Mouse (Mus musculus) forebrain, embryonic 14.5 days (tissue): ENCODE measurements at regions not wholly inside any gene's neighbourhood (a gene's known extent, or its start where the extent isn't known, plus 50 kb on each side); places are given as distances from the start of the nearest gene placed in this dataset.

ENCODE experiments used
- ATAC-seq: fragments of 200-750 bp; cut with Nextera tagmentation; 2 replicates; pipeline ENCODE4 v1.8.0; 2017; ENCODE audit warnings: mild to moderate bottlenecking, moderate library complexity
- DNase-seq: peaks from one replicate; pipeline ENCODE4 v3.0.0-alpha.2; 2015; ENCODE audit warnings: low spot score
- H3K27ac ChIP-seq: fragments of 300-500 bp; sonication (generic); 2 replicates; pipeline ENCODE4 v1.5.1; 2014; ENCODE audit warnings: low read depth, mild to moderate bottlenecking, control low read depth, low read length, moderate library complexity
- H3K27me3 ChIP-seq: fragments of 300-500 bp; sonication (generic); replicated peaks from 2 replicates; pipeline ENCODE4 v1.6.1; 2014; ENCODE audit warnings: low read length, control low read depth, mixed read lengths; ENCODE audit not compliant: control insufficient read depth, insufficient read depth
- H3K36me3 ChIP-seq: fragments of 300-500 bp; sonication (generic); 2 replicates; pipeline ENCODE4 v1.6.1; 2014; ENCODE audit warnings: low read length, control low read depth; ENCODE audit not compliant: control insufficient read depth, insufficient read depth
- H3K4me1 ChIP-seq: fragments of 300-500 bp; sonication (generic); 2 replicates; pipeline ENCODE4 v1.6.1; 2014; ENCODE audit warnings: antibody characterized with exemption, low read length, control low read depth; ENCODE audit not compliant: control insufficient read depth, insufficient read depth
- H3K4me2 ChIP-seq: fragments of 300-500 bp; sonication (generic); 2 replicates; pipeline ENCODE4 v1.6.1; 2014; ENCODE audit warnings: mild to moderate bottlenecking, control low read depth, low read length
- H3K4me3 ChIP-seq: fragments of 300-500 bp; sonication (generic); 2 replicates; pipeline ENCODE4 v1.5.1; 2014; ENCODE audit warnings: low read depth, low read length, control low read depth
- H3K9ac ChIP-seq: fragments of 300-500 bp; sonication (generic); 2 replicates; pipeline ENCODE4 v1.6.1; 2014; ENCODE audit warnings: mild to moderate bottlenecking, low read length, control low read depth, moderate library complexity
- H3K9me3 ChIP-seq: fragments of 300-500 bp; sonication (generic); replicated peaks from 2 replicates; pipeline ENCODE4 v1.6.1; 2016; ENCODE audit warnings: low read length, control low read depth, mixed read lengths; ENCODE audit not compliant: control insufficient read depth
- WGBS: fragments of 180-500 bp; shearing (Covaris S2); extraction: QIAGEN DNeasy Blood & Tissue Kit; methylation state at CpG from one replicate; pipeline ENCODE4 v1.1.7; 2014; 5-methylcytosine and 5-hydroxymethylcytosine counted together

DNA sequence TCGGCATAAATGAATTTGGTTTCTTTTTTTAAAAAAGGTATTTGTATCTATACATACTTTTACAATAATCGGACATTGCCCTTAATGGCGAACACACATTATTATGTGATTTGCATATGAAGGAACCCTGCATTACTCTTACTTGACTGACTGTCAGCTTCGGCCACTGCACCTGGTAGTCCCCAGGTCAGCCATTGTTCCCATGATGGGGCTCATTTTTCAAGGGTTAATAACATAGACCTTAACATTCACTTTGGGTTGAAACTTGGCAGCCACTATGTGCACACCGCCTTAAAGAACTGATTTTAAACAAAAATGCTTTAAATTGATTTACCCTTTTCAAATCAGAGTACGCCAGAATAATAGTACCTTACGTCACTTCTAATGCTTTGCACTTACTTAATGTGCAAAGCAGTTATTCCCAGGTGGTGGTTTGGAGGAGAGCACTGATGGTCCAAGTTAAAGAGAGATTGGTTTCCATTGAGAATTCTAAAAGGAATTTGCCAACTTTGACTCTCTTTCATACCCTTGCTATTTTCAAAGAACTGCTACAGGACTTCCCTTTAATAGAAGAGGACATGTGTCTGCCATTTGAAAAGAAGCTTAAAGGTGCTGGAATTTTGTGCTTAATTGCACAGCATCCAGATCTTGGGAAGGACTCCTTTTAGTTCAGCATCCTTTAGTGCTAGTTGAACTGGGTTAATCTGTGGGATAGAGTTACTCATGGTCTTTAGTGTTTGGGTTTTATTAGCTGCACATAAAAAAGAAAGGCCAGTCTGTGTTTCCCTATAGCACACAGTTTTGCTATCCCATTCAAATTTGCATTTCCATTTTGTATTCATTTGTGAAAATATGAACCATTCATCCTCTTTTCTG lies 95.0 kb upstream of the Pkn2 start:
- H3K9ac ChIP-seq = no peak overlapping the region
- peak; percentile 20 for DNase-seq
- no peak overlapping the region for H3K4me3 ChIP-seq
- no peaks in the 10 kb centered on the region for H3K36me3 ChIP-seq
- no peaks in the 10 kb centered on the region for H3K9me3 ChIP-seq
- H3K27ac ChIP-seq = no peak overlapping the region
- H3K4me2 ChIP-seq = no peak overlapping the region
- no peaks in the 10 kb centered on the region for H3K27me3 ChIP-seq
- ATAC-seq = peak; percentile 75
- 48% methylated on average over 7 of the region's 7 CpGs for WGBS
- 0 out of 2 replicates have a peak, but pooled peaks cover 3% of the 10 kb centered on the region for H3K4me1 ChIP-seq

DNA sequence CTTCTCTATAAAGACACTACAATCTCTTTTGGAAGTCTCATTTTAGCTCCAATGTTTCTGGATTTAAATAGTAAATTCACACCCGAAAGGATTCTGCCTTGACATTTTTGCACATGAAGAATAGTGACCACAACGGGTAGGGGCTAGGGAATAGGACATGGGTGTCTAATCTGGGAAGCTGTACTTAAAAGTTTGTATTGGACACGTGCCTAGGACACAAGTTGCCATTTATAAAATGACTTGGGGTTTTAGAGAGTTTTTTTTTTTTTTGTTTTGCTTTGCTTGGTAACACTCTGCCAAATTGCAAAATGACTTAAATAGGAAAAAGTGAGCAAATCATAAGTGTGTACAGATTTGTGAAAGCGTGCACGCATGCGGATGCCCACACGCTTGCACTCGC lies 93.8 kb upstream of the Pkn2 start:
- no peak for DNase-seq
- no peak overlapping the region for H3K27ac ChIP-seq
- 92% methylated on average over 8 of the region's 8 CpGs for WGBS

DNA sequence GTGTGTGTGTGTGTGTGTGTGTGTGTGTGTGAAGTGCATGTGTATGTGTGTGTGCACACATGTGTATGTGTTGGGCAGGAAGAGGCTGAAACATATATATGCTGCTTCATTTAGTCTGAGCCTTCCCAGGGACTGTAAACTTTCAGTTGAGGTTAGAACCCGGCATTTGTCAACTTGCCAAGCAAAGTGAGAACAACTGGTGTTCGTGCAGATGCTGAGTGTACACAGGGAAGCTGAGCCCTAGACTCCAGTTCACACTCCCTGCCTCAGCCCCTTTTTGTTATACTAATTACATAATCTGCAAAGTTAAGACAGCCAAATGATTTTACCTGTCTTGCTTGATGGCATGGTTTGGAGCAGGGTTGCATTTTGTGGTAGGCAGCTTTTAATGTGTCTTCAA lies 87.7 kb upstream of the Pkn2 start:
- no peaks in the 10 kb centered on the region for H3K36me3 ChIP-seq
- DNase-seq = peak; percentile 37
- H3K9ac ChIP-seq = no peak overlapping the region
- H3K9me3 ChIP-seq = no peaks in the 10 kb centered on the region
- no peaks in the 10 kb centered on the region for H3K4me1 ChIP-seq
- H3K27ac ChIP-seq = no peak overlapping the region
- no peak overlapping the region for H3K4me2 ChIP-seq
- no peaks in the 10 kb centered on the region for H3K27me3 ChIP-seq
- ATAC-seq = no peak
- no peak overlapping the region for H3K4me3 ChIP-seq
- WGBS = 72% methylated on average over 2 of the region's 2 CpGs

More for the DNA sequence above, 93.8 kb upstream of the Pkn2 start:
- H3K27me3 ChIP-seq = no peaks in the 10 kb centered on the region
- ATAC-seq = no peak
- H3K4me1 ChIP-seq = 0 out of 2 replicates have a peak, but pooled peaks cover 3% of the 10 kb centered on the region
- no peaks in the 10 kb centered on the region for H3K9me3 ChIP-seq
- H3K36me3 ChIP-seq = no peaks in the 10 kb centered on the region
- no peak overlapping the region for H3K4me3 ChIP-seq
- H3K4me2 ChIP-seq = no peak overlapping the region
- H3K9ac ChIP-seq = no peak overlapping the region

DNA sequence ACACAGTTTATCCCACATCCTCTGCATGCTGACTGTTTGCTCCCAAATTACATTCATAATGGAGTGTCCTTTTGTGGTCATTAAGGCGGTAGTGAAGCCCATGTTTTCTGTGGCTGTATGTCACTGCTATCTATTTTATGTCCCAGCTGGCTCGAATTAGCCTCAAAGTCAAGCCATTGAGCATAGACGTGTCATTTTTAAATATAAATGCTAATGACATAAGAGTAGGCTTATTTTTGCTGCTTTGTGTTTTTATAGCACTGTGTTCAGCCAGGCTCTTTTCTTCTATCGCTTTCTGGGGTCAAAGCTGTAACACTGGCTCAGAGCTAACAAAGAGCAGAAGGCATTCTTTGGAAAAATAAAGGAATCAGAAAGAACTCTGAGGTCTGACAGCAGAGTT lies 83.8 kb upstream of the Pkn2 start:
- Histone ChIP-seq H3K9ac (no peak overlapping the region), H3K36me3 (no peaks in the 10 kb centered on the region), H3K4me3 (no peak overlapping the region), H3K27ac (no peak overlapping the region), H3K4me2 (no peak overlapping the region), H3K9me3 (no peaks in the 10 kb centered on the region), H3K4me1 (no peaks in the 10 kb centered on the region), H3K27me3 (no peaks in the 10 kb centered on the region)
- ATAC-seq (no peak), DNase-seq (no peak)
- WGBS = 73% methylated on average over 4 of the region's 4 CpGs

DNA sequence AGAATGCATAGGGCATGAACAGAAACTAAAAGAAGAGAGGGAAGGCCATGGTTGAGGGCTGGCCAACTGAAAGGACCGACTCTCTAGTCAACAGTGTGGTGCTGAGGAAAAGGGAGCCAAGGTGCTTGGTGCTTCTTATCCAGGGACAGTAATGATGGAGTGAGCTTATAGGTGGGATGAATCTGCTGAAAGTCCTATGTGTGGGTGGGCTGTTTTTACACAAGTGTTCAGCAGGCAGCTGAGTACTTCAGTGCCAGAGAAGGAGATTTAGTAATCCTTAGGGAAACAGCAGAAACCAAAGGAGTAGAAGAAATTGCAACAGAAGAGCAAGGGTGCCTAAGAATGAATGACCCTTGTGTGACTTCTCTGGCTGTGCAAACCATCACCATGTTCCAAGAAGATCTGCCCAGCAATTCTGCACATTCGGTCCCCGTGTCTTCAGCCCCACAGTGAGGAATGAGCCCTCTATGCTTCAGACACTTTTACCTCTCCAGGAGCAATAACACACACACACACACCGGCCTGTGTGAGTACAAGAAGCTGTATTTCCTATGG lies 82.1 kb upstream of the Pkn2 start:
- H3K27ac ChIP-seq = no peak overlapping the region
- ATAC-seq = no peak
- no peaks in the 10 kb centered on the region for H3K4me1 ChIP-seq
- no peaks in the 10 kb centered on the region for H3K9me3 ChIP-seq
- H3K4me2 ChIP-seq = no peak overlapping the region
- no peaks in the 10 kb centered on the region for H3K27me3 ChIP-seq
- WGBS = 92% methylated on average over 4 of the region's 4 CpGs
- no peak for DNase-seq
- H3K4me3 ChIP-seq = no peak overlapping the region
- no peak overlapping the region for H3K9ac ChIP-seq
- H3K36me3 ChIP-seq = no peaks in the 10 kb centered on the region

DNA sequence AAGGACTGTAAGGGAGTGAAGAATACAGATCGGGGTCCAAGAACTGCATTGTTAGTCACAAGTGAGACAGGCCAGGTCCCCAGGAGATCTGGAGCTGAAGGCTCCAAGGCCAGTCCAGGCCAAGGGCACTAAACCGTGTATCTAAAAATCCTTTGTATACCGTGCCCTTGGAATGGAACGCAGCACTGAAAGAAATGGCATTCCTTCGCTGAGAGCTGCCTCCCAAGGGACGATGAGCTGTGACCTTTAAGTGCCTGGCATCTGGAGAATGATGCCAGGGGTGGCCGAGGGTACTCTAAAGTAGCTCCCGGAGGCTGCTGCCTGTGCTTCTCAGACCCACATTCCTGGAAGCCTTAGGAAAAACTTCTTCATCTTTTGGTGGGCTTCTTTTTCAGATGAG lies 76.0 kb upstream of the Pkn2 start:
- Histone ChIP-seq H3K27ac (no peak overlapping the region), H3K9me3 (no peaks in the 10 kb centered on the region), H3K9ac (no peak overlapping the region), H3K4me3 (no peak overlapping the region), H3K36me3 (no peaks in the 10 kb centered on the region), H3K4me2 (no peak overlapping the region), H3K4me1 (no peaks in the 10 kb centered on the region), H3K27me3 (no peaks in the 10 kb centered on the region)
- WGBS = 89% methylated on average over 8 of the region's 8 CpGs
- DNase-seq = no peak
- no peak for ATAC-seq

DNA sequence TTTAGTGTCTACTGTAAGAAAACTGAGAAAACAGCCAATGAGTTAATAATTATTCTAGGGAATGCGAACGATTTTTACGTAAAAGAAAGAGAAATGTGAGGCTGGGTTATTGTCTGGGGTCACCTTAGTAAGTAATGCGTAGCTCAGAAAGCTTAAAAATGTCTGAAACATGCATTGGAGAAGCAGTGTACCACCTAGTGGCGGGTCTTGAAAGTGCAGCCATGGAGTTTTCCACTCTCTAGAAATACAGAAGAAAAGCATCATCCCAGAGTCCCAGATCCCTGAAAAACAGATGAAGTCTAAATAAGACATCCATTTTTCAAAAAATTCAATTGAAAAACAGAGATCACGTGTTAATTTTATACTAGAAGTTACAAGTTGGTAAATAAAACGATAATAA lies 67.0 kb upstream of the Pkn2 start:
- no peaks in the 10 kb centered on the region for H3K4me1 ChIP-seq
- no peak overlapping the region for H3K27ac ChIP-seq
- H3K9ac ChIP-seq = no peak overlapping the region
- ATAC-seq (no peak), DNase-seq (peak; percentile 71)
- 36% methylated on average over 7 of the region's 7 CpGs for WGBS
- no peaks in the 10 kb centered on the region for H3K27me3 ChIP-seq
- no peak overlapping the region for H3K4me2 ChIP-seq
- no peak overlapping the region for H3K4me3 ChIP-seq
- no peaks in the 10 kb centered on the region for H3K36me3 ChIP-seq
- H3K9me3 ChIP-seq = no peaks in the 10 kb centered on the region

DNA sequence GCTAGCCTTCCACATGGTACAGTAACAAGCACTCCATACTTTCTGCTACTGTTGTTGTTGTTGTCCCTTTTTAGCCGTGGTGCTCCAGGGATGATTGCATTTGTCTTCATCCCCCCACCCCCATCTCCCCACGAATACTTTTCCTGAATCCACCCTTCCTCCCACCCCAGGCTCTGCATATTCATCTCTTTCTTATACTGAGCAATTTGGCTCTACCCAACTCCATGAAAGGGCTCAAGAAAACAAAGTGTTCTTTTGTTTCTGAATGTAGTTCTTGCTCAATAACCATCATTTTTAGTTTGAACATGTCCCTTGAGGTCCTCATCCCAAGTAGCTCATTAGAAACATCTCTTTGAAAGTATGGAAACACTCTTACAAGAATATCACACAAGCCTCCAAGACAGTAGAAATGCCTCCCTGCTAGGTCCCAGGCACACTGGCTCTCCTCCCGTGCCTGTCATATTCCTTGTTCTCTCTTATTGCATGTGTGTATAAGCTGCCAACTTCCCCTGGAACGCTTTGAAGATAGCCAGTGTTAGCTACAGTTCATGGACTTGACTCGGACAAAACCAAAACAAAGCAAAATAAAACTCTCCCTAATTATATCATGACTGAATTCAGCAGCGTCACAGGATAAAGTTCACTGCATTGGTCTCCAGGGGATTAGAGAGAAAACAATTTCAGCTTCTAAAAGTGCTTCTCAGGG lies 59.7 kb upstream of the Pkn2 start:
- peak; percentile 24 for DNase-seq
- Histone ChIP-seq H3K4me2 (no peak overlapping the region), H3K4me3 (no peak overlapping the region), H3K27me3 (no peaks in the 10 kb centered on the region), H3K9ac (no peak overlapping the region), H3K9me3 (no peaks in the 10 kb centered on the region), H3K27ac (no peak overlapping the region), H3K4me1 (peaks cover 10% of the 10 kb centered on the region), H3K36me3 (no peaks in the 10 kb centered on the region)
- 8% methylated on average over 6 of the region's 6 CpGs for WGBS
- ATAC-seq = peak; percentile 54; the same call in 1 of the 2 replicates

DNA sequence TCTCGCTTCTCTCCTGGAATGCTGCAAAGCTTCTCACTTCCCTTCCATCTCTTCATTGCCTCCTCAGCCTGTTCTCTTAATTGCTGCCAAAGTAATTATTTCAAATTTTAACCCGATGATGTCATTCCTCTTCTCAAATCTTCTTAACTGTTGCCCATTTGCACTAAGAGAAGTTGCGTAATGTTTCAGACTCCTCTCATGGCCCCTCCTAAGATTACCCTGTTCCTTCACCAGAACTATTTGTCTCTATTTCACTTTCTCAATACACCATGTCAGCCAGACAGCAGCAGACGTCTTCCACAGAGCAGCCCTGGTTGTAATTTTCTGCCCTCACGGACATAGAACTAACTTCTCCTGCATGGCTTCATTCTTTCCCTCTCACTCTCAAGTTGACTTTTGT lies 59.1 kb upstream of the Pkn2 start:
- WGBS = 65% methylated on average over 5 of the region's 5 CpGs
- ATAC-seq (no peak), DNase-seq (no peak)
- Histone ChIP-seq H3K4me2 (no peak overlapping the region), H3K9ac (no peak overlapping the region), H3K4me3 (no peak overlapping the region), H3K36me3 (no peaks in the 10 kb centered on the region), H3K9me3 (no peaks in the 10 kb centered on the region), H3K27ac (no peak overlapping the region), H3K4me1 (peaks cover 10% of the 10 kb centered on the region), H3K27me3 (no peaks in the 10 kb centered on the region)
